Mouse (Mus musculus) Muller cell, postnatal 12 days (primary cell): ENCODE measurements around the gene Zfp27.
A peak's percentile ranks its signal among the peaks of the same experiment; 100 is the strongest.
"Not testable (repeated sequence)": the region's sequence is repeated elsewhere in the genome, so short reads cannot be mapped to it uniquely, and the experiment has no call there.

ENCODE experiments used
- DNase-seq: peaks from one replicate; pipeline ENCODE4 v3.0.0-alpha.2; 2015; ENCODE audit errors: inconsistent ontology term

Zfp27 gene

DNA sequence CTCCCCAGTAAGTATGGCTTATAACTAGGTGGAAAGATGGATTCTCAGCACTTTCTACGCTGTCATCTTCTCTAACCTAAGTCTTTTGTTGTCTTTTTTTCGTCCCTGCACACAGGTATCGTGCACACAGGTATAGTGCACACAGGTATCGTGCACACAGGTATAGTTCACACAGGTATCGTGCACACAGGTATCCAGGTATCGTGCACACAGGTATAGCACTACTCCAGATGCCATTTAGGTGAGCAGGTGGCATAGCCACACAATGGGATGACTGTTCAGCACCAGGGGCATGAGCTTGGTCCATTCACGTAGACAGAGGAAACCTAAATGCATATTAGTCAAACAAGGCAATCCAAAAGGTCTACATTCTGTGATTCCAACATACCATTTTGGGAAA, 15.9 kb downstream of the Zfp27 start:
- DNase-seq: no peak

DNA sequence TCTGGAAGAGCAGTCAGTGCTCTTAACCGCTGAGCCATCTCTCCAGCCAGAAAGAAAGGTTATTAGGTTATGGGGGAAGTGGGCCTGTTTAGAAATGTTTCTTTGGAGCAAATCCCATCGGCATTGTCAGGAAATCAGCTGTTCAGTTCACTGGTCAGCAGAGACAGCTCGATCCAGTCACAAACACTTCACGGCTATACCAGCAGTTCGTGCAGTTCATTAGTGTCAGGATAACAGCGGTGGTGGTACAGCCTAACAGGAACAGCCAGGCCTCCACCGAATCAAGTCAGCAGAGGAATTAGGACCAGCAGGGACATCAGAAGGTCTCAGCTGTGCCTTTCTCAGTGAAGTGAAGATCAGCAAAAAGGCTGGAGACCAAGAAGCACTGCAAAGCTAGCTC, 25.5 kb downstream of the Zfp27 start:
- DNase-seq: no peak

DNA sequence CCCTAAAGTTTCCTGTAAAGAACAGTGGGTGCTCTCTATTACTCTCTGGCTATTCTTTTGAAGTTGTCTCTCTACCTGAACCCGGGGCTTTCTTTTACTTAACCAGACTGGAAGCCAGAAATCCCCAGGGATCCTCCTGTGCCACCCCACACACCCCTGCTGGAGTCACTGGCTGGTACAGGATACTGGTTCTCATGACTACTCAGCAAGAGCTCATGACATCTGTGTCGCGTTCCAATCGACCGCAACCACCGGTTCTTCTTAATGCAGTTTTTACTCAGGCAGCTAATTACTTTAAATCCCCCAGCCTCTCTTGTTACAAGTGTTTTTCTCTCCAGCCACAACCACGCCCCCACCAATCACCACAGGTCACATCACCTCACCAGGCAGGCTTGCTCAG, 26.3 kb downstream of the Zfp27 start:
- DNase-seq: no peak

- DNase-seq: not testable (repeated sequence)
Observed at GRCm38 (mm10) chr7:29877561-29877960, 28.8 kb downstream of the Zfp27 start.

GRCm38 (mm10) chr7:29874256-29874655, 32.1 kb downstream of the Zfp27 start:
- DNase-seq: no peak

DNA sequence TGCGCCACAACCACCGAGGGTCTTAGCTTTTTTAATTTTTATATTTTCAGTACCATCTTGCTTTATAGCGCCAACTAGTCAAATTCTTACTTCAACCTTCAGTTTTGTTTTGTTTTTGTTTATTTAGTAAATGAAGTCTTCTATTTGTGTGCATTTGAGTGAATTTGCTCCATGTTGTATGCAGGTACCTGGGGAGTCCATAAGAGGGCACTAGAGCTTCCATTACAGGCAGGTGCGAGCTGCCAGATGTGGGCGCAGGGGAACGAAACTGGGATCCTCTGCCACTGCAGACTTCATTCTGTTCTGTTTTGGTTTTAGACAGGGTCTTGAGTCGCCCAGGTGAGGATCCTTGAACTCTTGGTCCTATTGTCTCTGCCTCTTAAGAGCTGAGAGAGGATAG, 44.7 kb downstream of the Zfp27 start:
- DNase-seq: no peak

- peak; percentile 90 for DNase-seq
Observed at GRCm38 (mm10) chr7:29859532-29860517, 46.5 kb downstream of the Zfp27 start, which contains the start of gene Zfp420. Gene Zfp420, plus strand, starts transcription at chr7:29859979.

DNA sequence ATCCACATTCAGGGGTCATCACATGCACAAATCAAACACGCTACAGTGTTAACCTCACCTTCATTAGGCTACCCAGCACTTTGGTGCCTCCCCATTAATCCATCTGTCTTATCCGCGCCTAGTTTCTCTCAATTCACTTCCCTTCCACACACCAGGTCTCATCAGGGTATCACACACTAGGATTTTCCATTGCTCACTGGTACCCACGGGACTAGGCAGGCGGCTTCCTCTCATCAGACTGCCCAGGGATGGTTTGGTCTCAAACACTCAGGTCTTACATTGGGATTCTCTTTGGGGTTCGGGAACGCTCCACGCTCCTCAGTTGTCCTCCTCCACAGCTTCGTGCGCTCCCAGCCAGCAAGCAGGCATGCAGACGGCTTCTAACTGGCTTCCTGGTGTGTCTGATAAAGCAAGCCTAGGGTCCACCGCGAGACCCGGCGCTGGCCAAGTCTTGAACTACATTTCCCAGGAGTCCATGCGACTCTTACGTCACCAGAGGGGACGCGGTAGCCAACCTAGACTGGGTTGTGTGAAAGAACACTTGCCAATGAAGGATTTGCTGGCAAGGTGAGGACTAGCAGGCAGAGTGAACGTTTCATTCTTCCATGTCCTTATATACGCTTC, 53.0 kb downstream of the Zfp27 start, which contains the start of gene Zfp940:
Zfp940 (minus strand) TSS at position 451 of the 624 bp plus-strand sequence.
- peak; percentile 83 for DNase-seq

- no peak for DNase-seq
Observed at GRCm38 (mm10) chr7:29852831-29853218, 53.5 kb downstream of the Zfp27 start.

- peak; percentile 88 for DNase-seq
Observed at GRCm38 (mm10) chr7:29844616-29845015, 61.8 kb downstream of the Zfp27 start.
